In the genomic region with DNA sequence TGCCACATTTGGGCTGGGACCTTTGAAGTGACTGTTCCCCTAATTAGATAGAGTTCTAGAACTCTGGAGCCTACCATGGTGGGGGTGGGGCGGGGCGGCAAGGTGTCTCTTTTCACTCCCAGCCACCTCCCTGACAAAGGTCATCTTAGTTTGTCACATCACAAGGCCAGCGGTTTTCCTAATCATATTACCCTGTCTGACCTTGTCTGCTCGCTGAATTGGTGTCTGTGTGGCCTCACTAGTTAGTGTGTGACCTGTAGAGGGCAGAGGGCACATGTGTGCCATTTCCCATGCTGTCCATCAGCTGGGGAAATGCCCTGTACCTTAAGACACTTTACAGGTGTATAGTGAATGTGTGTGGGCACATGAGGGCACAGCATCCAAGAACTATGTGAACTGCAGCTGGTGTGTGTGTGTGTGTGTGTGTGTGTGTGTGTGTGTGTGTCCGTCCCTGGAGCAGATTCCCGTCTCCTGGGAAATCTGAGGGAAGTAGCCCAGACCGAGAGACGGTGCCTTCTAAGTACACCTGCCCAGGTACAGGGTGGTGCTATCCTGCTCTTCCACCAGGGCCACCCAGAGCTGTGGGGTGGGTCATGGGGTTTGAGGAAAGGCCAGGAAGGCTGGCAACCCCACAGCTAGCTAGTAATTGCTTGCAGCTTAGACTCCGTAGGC, we compare ENCODE assay signal across 12 mouse cellular contexts.
A peak's percentile ranks its signal among the peaks of the same experiment; 100 is the strongest.
DNase-seq lines count a peak whose midpoint lies in the region; ATAC-seq and TF ChIP-seq lines count a peak whose summit lies in the region.
"Had no signal": no experiment of that assay in that cellular context is flagged by ENCODE, and none has a peak within 500 bp of the region (broad histone marks: within the 10 kb centered on the region; RNA-seq: fewer than 3 reads in every experiment).

No protein-coding gene starts in this region.

- DNase-seq in intestine, embryonic 14.5 days (ENCODE audit: low spot score): no peak
- peak; percentile 40 for DNase-seq in embryo, embryonic 10.5 days (ENCODE audit: low spot score)
- no peak for DNase-seq in limb, embryonic 11.5 days (ENCODE audit: low spot score)
- no peak for DNase-seq in adrenal gland, adult 8-10 months
- DNase-seq in urinary bladder, postnatal 36 days (ENCODE audit: low spot score in 2 of 2): no peak
- DNase-seq: cerebellum, adult 9-11 months; heart, postnatal 14 days; thymus, adult 2 months had no signal

- no peak overlapping the region for H3K9ac ChIP-seq in forebrain, embryonic 12.5 days
- no peak overlapping the region for H3K9ac ChIP-seq in forebrain, embryonic 15.5 days (replicated peaks)
- H3K9ac ChIP-seq in intestine, embryonic 14.5 days (ENCODE audit: low read length): no peak overlapping the region
- no peak overlapping the region for H3K9ac ChIP-seq in intestine, postnatal 0 days (ENCODE audit: low read depth, low read length)
- H3K9ac ChIP-seq in limb, embryonic 11.5 days (ENCODE audit: low read length): no peak overlapping the region
- H3K9ac ChIP-seq: lung, embryonic 15.5 days had no signal

- no peaks in the 10 kb centered on the region for H3K36me3 ChIP-seq in forebrain, embryonic 12.5 days (replicated peaks)
- no peaks in the 10 kb centered on the region for H3K36me3 ChIP-seq in forebrain, embryonic 15.5 days
- H3K36me3 ChIP-seq in intestine, embryonic 14.5 days (ENCODE audit: control insufficient read depth, insufficient read depth, low read length): no peaks in the 10 kb centered on the region
- no peaks in the 10 kb centered on the region for H3K36me3 ChIP-seq in intestine, postnatal 0 days (ENCODE audit: control insufficient read depth, insufficient read depth)
- no peaks in the 10 kb centered on the region for H3K36me3 ChIP-seq in limb, embryonic 11.5 days (ENCODE audit: control insufficient read depth, insufficient read depth, low read length)
- H3K36me3 ChIP-seq: lung, embryonic 15.5 days had no signal

- TF ChIP-seq CTCF in intestine, postnatal 0 days (IDR thresholded peaks at IDR 0.05; ENCODE audit: low read depth): no peak

- 0 out of 2 replicates have a peak overlapping the region, but pooled peaks have one; percentile 25 for H3K27ac ChIP-seq in forebrain, embryonic 12.5 days
- no peak overlapping the region for H3K27ac ChIP-seq in forebrain, embryonic 15.5 days (replicated peaks)
- H3K27ac ChIP-seq in intestine, embryonic 14.5 days (ENCODE audit: low read depth): peak overlapping the region; percentile 51; the same call in 1 of the 2 replicates
- H3K27ac ChIP-seq in intestine, postnatal 0 days (ENCODE audit: low read depth, low read length): no peak overlapping the region
- no peak overlapping the region for H3K27ac ChIP-seq in limb, embryonic 11.5 days (replicated peaks; ENCODE audit: low read depth, low read length)
- H3K27ac ChIP-seq: lung, embryonic 15.5 days had no signal

- H3K4me1 ChIP-seq in forebrain, embryonic 12.5 days: peaks cover 22% of the 10 kb centered on the region
- H3K4me1 ChIP-seq in forebrain, embryonic 15.5 days: peaks cover 12% of the 10 kb centered on the region
- peaks cover 16% of the 10 kb centered on the region for H3K4me1 ChIP-seq in intestine, embryonic 14.5 days (replicated peaks; ENCODE audit: control insufficient read depth, insufficient read depth, low read length)
- no peaks in the 10 kb centered on the region for H3K4me1 ChIP-seq in intestine, postnatal 0 days (replicated peaks; ENCODE audit: control insufficient read depth, insufficient read depth, low read length)
- H3K4me1 ChIP-seq in limb, embryonic 11.5 days (ENCODE audit: control insufficient read depth, insufficient read depth, low read length): peaks cover 23% of the 10 kb centered on the region

- no peaks in the 10 kb centered on the region for H3K9me3 ChIP-seq in forebrain, embryonic 12.5 days
- no peaks in the 10 kb centered on the region for H3K9me3 ChIP-seq in forebrain, embryonic 15.5 days
- H3K9me3 ChIP-seq in intestine, embryonic 14.5 days (ENCODE audit: control insufficient read depth, low read length): no peaks in the 10 kb centered on the region
- H3K9me3 ChIP-seq in intestine, postnatal 0 days (ENCODE audit: control insufficient read depth): no peaks in the 10 kb centered on the region
- H3K9me3 ChIP-seq in limb, embryonic 11.5 days (ENCODE audit: control insufficient read depth, low read length): no peaks in the 10 kb centered on the region
- H3K9me3 ChIP-seq: lung, embryonic 15.5 days had no signal

- 57% methylated on average over 9 of the region's 9 CpGs for WGBS in forebrain, embryonic 12.5 days
- WGBS in forebrain, embryonic 15.5 days: 64% methylated on average over 9 of the region's 9 CpGs
- WGBS in intestine, embryonic 14.5 days: 50% methylated on average over 9 of the region's 9 CpGs
- WGBS in intestine, postnatal 0 days: 42% methylated on average over 9 of the region's 9 CpGs
- WGBS in limb, embryonic 11.5 days: 20% methylated on average over 9 of the region's 9 CpGs

- H3K4me3 ChIP-seq in forebrain, embryonic 12.5 days (replicated peaks): no peak overlapping the region
- no peak overlapping the region for H3K4me3 ChIP-seq in forebrain, embryonic 15.5 days
- H3K4me3 ChIP-seq in intestine, embryonic 14.5 days (ENCODE audit: low read depth, low read length): no peak overlapping the region
- H3K4me3 ChIP-seq in intestine, postnatal 0 days (ENCODE audit: low read depth, low read length): no peak overlapping the region
- no peak overlapping the region for H3K4me3 ChIP-seq in limb, embryonic 11.5 days (ENCODE audit: low read depth, low read length)
- H3K4me3 ChIP-seq: lung, embryonic 15.5 days had no signal

- 0 out of 2 replicates have a peak, but pooled peaks cover 2% of the 10 kb centered on the region for H3K27me3 ChIP-seq in forebrain, embryonic 12.5 days
- no peaks in the 10 kb centered on the region for H3K27me3 ChIP-seq in forebrain, embryonic 15.5 days
- H3K27me3 ChIP-seq in intestine, embryonic 14.5 days (replicated peaks; ENCODE audit: control insufficient read depth, insufficient read depth, low read length): no peaks in the 10 kb centered on the region
- H3K27me3 ChIP-seq in intestine, postnatal 0 days (replicated peaks; ENCODE audit: control insufficient read depth, insufficient read depth, low read length): no peaks in the 10 kb centered on the region
- H3K27me3 ChIP-seq in limb, embryonic 11.5 days (ENCODE audit: control insufficient read depth, insufficient read depth, low read length): no peaks in the 10 kb centered on the region
- H3K27me3 ChIP-seq: lung, embryonic 15.5 days had no signal

- H3K4me2 ChIP-seq in forebrain, embryonic 12.5 days: no peak overlapping the region
- H3K4me2 ChIP-seq in forebrain, embryonic 15.5 days (replicated peaks): no peak overlapping the region
- peak overlapping the region; percentile 26 for H3K4me2 ChIP-seq in intestine, embryonic 14.5 days (ENCODE audit: low read length)
- H3K4me2 ChIP-seq in intestine, postnatal 0 days (replicated peaks; ENCODE audit: low read depth): no peak overlapping the region
- H3K4me2 ChIP-seq in limb, embryonic 11.5 days (ENCODE audit: low read depth, severe bottlenecking): peak overlapping the region; percentile 14; the same call in 1 of the 2 replicates
- H3K4me2 ChIP-seq: lung, embryonic 15.5 days had no signal

- no peak for ATAC-seq in forebrain, embryonic 12.5 days (ENCODE audit: low FRiP score)
- no peak for ATAC-seq in forebrain, embryonic 15.5 days (replicated peaks)
- peak; percentile 63 for ATAC-seq in intestine, embryonic 14.5 days (replicated peaks; ENCODE audit: low FRiP score, low TSS enrichment, low read depth)
- no peak for ATAC-seq in intestine, postnatal 0 days
- ATAC-seq in limb, embryonic 11.5 days (ENCODE audit: insufficient number of reproducible peaks, low FRiP score, low TSS enrichment, low read depth): no peak

Comparison
In these comparisons a context has a peak if more than half of its experiments do, and no peak if none do; other contexts are left out.
1. H3K27ac ChIP-seq: peak in forebrain, embryonic 12.5 days (single experiment) and intestine, embryonic 14.5 days (single experiment); none in forebrain, embryonic 15.5 days (single experiment), intestine, postnatal 0 days (single experiment) and limb, embryonic 11.5 days (single experiment).
2. H3K4me2 ChIP-seq: peak in intestine, embryonic 14.5 days (single experiment) and limb, embryonic 11.5 days (single experiment); none in forebrain, embryonic 12.5 days (single experiment), forebrain, embryonic 15.5 days (single experiment) and intestine, postnatal 0 days (single experiment).